Mouse (Mus musculus): ENCODE measurements around the gene Fmr1. TPM values are rescaled to one million over a fixed set of nuclear protein-coding genes. Genes with fewer than 3 reads are reported as not detected.
"Not testable (repeated sequence)": the region's sequence is repeated elsewhere in the genome, so short reads cannot be mapped to it uniquely, and the experiment has no call there.

The Fmr1 gene
- polyA plus RNA-seq (2015; fragmentation: Nextera tagmentation; extraction: Ambion mirVana): 52.4 and 53.5 TPM in 2 replicates

GRCm38 (mm10) chrX:68678333-68678740 lies at the start of gene Fmr1:
Gene Fmr1, plus strand, starts transcription at chrX:68678541.
- peak within 1 kb of the TSS; percentile 88 for H3K9ac ChIP-seq (ENCODE audit: low read length)
- no peaks in the 10 kb centered on the region for H3K36me3 ChIP-seq (ENCODE audit: control insufficient read depth, insufficient read depth, low read length)
- peak; percentile 98 for ATAC-seq (ENCODE audit: low read depth)
- H3K9me3 ChIP-seq (ENCODE audit: control insufficient read depth, low read length): no peaks in the 10 kb centered on the region
- H3K4me3 ChIP-seq (ENCODE audit: low read length): peak within 1 kb of the TSS; percentile 70
- WGBS: 11% methylated on average over 40 of the region's 49 CpGs
- H3K4me1 ChIP-seq (replicated peaks; ENCODE audit: control insufficient read depth, insufficient read depth, low read length): no peaks in the 10 kb centered on the region
- no peaks in the 10 kb centered on the region for H3K27me3 ChIP-seq (ENCODE audit: control insufficient read depth, insufficient read depth, low read depth, low read length)
- peak within 1 kb of the TSS; percentile 57 for H3K4me2 ChIP-seq (ENCODE audit: low read depth, low read length)
- peak within 1 kb of the TSS; percentile 90 for H3K27ac ChIP-seq (ENCODE audit: low read length)

DNA sequence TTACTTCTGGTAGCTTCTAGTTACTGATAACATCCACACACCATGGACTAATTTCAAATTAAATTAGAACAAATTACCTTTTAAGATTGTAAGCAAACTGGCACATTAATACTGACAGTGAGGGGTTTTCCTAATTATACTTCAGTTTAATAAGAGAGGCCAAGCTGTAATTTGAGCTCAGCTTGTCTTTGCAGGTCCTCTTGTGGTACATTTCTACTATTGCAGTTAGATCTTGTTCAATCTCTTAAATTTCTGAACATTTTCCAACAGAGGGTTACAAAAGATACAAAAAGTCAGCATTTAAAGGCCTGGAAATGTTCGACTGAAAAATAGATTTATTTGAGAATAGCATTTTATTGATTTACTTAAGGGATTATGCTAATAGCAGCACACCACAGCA lies 36.7 kb upstream of the Fmr1 start:
- no peaks in the 10 kb centered on the region for H3K9me3 ChIP-seq (ENCODE audit: control insufficient read depth, low read length)
- no peak overlapping the region for H3K27ac ChIP-seq (ENCODE audit: low read length)
- no peaks in the 10 kb centered on the region for H3K27me3 ChIP-seq (ENCODE audit: control insufficient read depth, insufficient read depth, low read depth, low read length)
- WGBS: 50% methylated on average over 1 of the region's 1 CpGs
- no peaks in the 10 kb centered on the region for H3K36me3 ChIP-seq (ENCODE audit: control insufficient read depth, insufficient read depth, low read length)
- H3K4me1 ChIP-seq (replicated peaks; ENCODE audit: control insufficient read depth, insufficient read depth, low read length): no peaks in the 10 kb centered on the region
- no peak overlapping the region for H3K9ac ChIP-seq (ENCODE audit: low read length)
- ATAC-seq (ENCODE audit: low read depth): no peak
- H3K4me2 ChIP-seq (ENCODE audit: low read depth, low read length): no peak overlapping the region
- no peak overlapping the region for H3K4me3 ChIP-seq (ENCODE audit: low read length)

- Histone ChIP-seq H3K4me1 (replicated peaks; ENCODE audit: control insufficient read depth, insufficient read depth, low read length) (no peaks in the 10 kb centered on the region), H3K27ac (ENCODE audit: low read length) (no peak overlapping the region), H3K36me3 (ENCODE audit: control insufficient read depth, insufficient read depth, low read length) (no peaks in the 10 kb centered on the region), H3K4me2 (ENCODE audit: low read depth, low read length) (no peak overlapping the region), H3K27me3 (ENCODE audit: control insufficient read depth, insufficient read depth, low read depth, low read length) (no peaks in the 10 kb centered on the region), H3K4me3 (ENCODE audit: low read length) (no peak overlapping the region), H3K9me3 (ENCODE audit: control insufficient read depth, low read length) (no peaks in the 10 kb centered on the region), H3K9ac (ENCODE audit: low read length) (no peak overlapping the region)
- no peak for ATAC-seq (ENCODE audit: low read depth)
- WGBS: 56% methylated on average over 7 of the region's 7 CpGs
Measured at GRCm38 (mm10) chrX:68645154-68645919, 33.0 kb upstream of the Fmr1 start.

DNA sequence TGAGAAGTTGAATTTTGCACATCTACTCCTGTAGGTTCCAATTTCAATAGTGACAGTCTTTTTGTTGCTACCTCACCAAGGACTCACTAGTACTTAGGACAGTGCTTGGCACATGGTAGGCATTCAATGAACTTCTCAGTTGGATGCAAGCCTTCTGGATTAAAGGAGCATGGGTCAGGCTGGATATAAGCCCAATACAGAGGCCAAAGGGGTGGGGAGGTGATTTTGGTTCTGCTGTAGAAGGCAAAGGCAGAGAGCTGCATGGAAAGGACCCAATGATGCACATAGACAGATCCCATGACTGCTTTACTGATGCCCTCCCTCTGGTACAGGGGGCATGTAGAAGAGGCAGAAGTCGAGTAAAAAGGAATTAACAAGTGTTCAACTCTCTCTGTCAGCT lies 833 bp upstream of the Fmr1 start:
- ATAC-seq (ENCODE audit: low read depth): no peak
- no peaks in the 10 kb centered on the region for H3K36me3 ChIP-seq (ENCODE audit: control insufficient read depth, insufficient read depth, low read length)
- no peak overlapping the region for H3K4me3 ChIP-seq (ENCODE audit: low read length)
- H3K4me2 ChIP-seq (ENCODE audit: low read depth, low read length): peak overlapping the region; percentile 57
- H3K27me3 ChIP-seq (ENCODE audit: control insufficient read depth, insufficient read depth, low read depth, low read length): no peaks in the 10 kb centered on the region
- no peaks in the 10 kb centered on the region for H3K9me3 ChIP-seq (ENCODE audit: control insufficient read depth, low read length)
- H3K27ac ChIP-seq (ENCODE audit: low read length): no peak overlapping the region
- no peak overlapping the region for H3K9ac ChIP-seq (ENCODE audit: low read length)
- WGBS: 10% methylated on average over 1 of the region's 1 CpGs
- H3K4me1 ChIP-seq (replicated peaks; ENCODE audit: control insufficient read depth, insufficient read depth, low read length): no peaks in the 10 kb centered on the region

GRCm38 (mm10) chrX:68678815-68679486 lies 610 bp downstream of the Fmr1 start:
- peak; percentile 69 for ATAC-seq (ENCODE audit: low read depth)

GRCm38 (mm10) chrX:68684706-68685105 lies 6.4 kb downstream of the Fmr1 start:
- no peak for ATAC-seq (ENCODE audit: low read depth)
- Histone ChIP-seq H3K4me3 (ENCODE audit: low read length) (no peak overlapping the region), H3K4me2 (ENCODE audit: low read depth, low read length) (no peak overlapping the region), H3K4me1 (replicated peaks; ENCODE audit: control insufficient read depth, insufficient read depth, low read length) (no peaks in the 10 kb centered on the region), H3K9me3 (ENCODE audit: control insufficient read depth, low read length) (no peaks in the 10 kb centered on the region), H3K9ac (ENCODE audit: low read length) (no peak overlapping the region), H3K27ac (ENCODE audit: low read length) (no peak overlapping the region), H3K36me3 (ENCODE audit: control insufficient read depth, insufficient read depth, low read length) (no peaks in the 10 kb centered on the region), H3K27me3 (ENCODE audit: control insufficient read depth, insufficient read depth, low read depth, low read length) (no peaks in the 10 kb centered on the region)
- 72% methylated on average over 2 of the region's 2 CpGs for WGBS

More at GRCm38 (mm10) chrX:68678815-68679486, 610 bp downstream of the Fmr1 start:
- WGBS: 20% methylated on average over 47 of the region's 67 CpGs
- Histone ChIP-seq H3K4me3 (ENCODE audit: low read length) (peak overlapping the region; percentile 70), H3K36me3 (ENCODE audit: control insufficient read depth, insufficient read depth, low read length) (no peaks in the 10 kb centered on the region), H3K9ac (ENCODE audit: low read length) (peak overlapping the region; percentile 88), H3K27ac (ENCODE audit: low read length) (peak overlapping the region; percentile 90), H3K4me2 (ENCODE audit: low read depth, low read length) (peak overlapping the region; percentile 50), H3K9me3 (ENCODE audit: control insufficient read depth, low read length) (no peaks in the 10 kb centered on the region), H3K27me3 (ENCODE audit: control insufficient read depth, insufficient read depth, low read depth, low read length) (no peaks in the 10 kb centered on the region), H3K4me1 (replicated peaks; ENCODE audit: control insufficient read depth, insufficient read depth, low read length) (no peaks in the 10 kb centered on the region)

GRCm38 (mm10) chrX:68691936-68692335 lies 13.6 kb downstream of the Fmr1 start:
- H3K4me1 ChIP-seq (replicated peaks; ENCODE audit: control insufficient read depth, insufficient read depth, low read length); H3K36me3 ChIP-seq (ENCODE audit: control insufficient read depth, insufficient read depth, low read length); H3K4me3 ChIP-seq (ENCODE audit: low read length); H3K27me3 ChIP-seq (ENCODE audit: control insufficient read depth, insufficient read depth, low read depth, low read length); H3K4me2 ChIP-seq (ENCODE audit: low read depth, low read length); H3K9me3 ChIP-seq (ENCODE audit: control insufficient read depth, low read length); H3K9ac ChIP-seq (ENCODE audit: low read length); H3K27ac ChIP-seq (ENCODE audit: low read length); ATAC-seq (ENCODE audit: low read depth): not testable (repeated sequence)
- WGBS: 76% methylated on average over 8 of the region's 8 CpGs

DNA sequence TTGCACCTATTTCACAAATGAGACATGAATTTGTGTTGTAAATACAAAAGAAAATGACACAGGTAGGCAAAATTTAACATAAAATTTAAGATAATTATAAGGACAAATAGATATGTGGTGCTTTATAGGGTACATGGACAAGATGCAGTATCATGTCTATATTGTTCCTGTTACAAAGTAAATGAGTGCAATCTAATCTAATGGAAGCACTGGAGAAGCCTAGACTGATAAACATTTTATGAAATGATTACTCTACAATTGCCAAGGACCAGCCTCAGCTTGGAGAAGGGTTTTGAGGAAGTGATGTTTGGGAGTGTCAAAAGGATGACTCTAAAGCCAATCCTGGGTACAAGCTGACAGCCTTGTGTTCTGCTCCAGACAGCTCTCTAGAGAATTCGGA lies 58.6 kb downstream of the Fmr1 start:
- Histone ChIP-seq H3K4me3 (ENCODE audit: low read length) (no peak overlapping the region), H3K4me1 (replicated peaks; ENCODE audit: control insufficient read depth, insufficient read depth, low read length) (no peaks in the 10 kb centered on the region), H3K9ac (ENCODE audit: low read length) (no peak overlapping the region), H3K9me3 (ENCODE audit: control insufficient read depth, low read length) (no peaks in the 10 kb centered on the region), H3K4me2 (ENCODE audit: low read depth, low read length) (no peak overlapping the region), H3K36me3 (ENCODE audit: control insufficient read depth, insufficient read depth, low read length) (no peaks in the 10 kb centered on the region), H3K27me3 (ENCODE audit: control insufficient read depth, insufficient read depth, low read depth, low read length) (no peaks in the 10 kb centered on the region), H3K27ac (ENCODE audit: low read length) (no peak overlapping the region)
- 67% methylated on average over 1 of the region's 1 CpGs for WGBS
- ATAC-seq (ENCODE audit: low read depth): no peak

- H3K36me3 ChIP-seq (ENCODE audit: control insufficient read depth, insufficient read depth, low read length): no peaks in the 10 kb centered on the region
- H3K27me3 ChIP-seq (ENCODE audit: control insufficient read depth, insufficient read depth, low read depth, low read length): no peaks in the 10 kb centered on the region
- 35% methylated on average over 2 of the region's 2 CpGs for WGBS
- no peak overlapping the region for H3K27ac ChIP-seq (ENCODE audit: low read length)
- no peak overlapping the region for H3K4me3 ChIP-seq (ENCODE audit: low read length)
- no peaks in the 10 kb centered on the region for H3K9me3 ChIP-seq (ENCODE audit: control insufficient read depth, low read length)
- H3K4me2 ChIP-seq (ENCODE audit: low read depth, low read length): no peak overlapping the region
- H3K4me1 ChIP-seq (replicated peaks; ENCODE audit: control insufficient read depth, insufficient read depth, low read length): no peaks in the 10 kb centered on the region
- H3K9ac ChIP-seq (ENCODE audit: low read length): no peak overlapping the region
- ATAC-seq (ENCODE audit: low read depth): no peak
Measured at GRCm38 (mm10) chrX:68740088-68740487, 61.7 kb downstream of the Fmr1 start.
